Mouse (Mus musculus) spleen, postnatal 4 days (tissue): ENCODE results near the gene Erg28.

ENCODE experiments used
- DNase-seq, 2 experiments: peaks; one replicate each; pipeline ENCODE4 v3.0.0; 2022; ENCODE audit warnings: low spot score in 2 of 2

Erg28 gene

GRCm38 (mm10) chr12:85813599-85813998, 10.8 kb downstream of the Erg28 start:
- no peak for DNase-seq

DNA sequence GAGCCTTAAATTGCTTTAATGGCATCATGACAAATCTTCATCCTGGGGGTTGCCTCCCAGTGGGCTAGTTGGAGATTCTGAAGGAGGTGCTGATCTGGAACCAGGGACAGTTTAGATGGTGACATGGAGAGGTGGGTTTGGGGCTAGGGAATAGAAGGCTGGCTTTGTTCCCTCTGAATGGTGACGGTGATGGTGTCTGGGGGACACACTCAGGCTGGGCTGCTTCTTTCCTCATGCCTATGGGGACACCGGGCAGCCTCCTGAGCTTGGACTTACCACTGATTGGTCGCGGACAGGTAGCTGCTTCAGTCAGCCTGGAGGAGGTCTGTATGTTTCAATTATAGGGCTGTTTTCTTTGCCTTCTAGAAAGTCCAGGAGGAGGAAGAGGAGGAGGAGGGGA, 12.7 kb downstream of the Erg28 start:
- no peak for DNase-seq

- no peak for DNase-seq
These were observed 13.4 kb downstream of the Erg28 start for GRCm38 (mm10) chr12:85810959-85811358.

- DNase-seq, result no peak
These were observed 14.6 kb downstream of the Erg28 start for GRCm38 (mm10) chr12:85809726-85810125.

- no peak for DNase-seq
These were observed 24.3 kb downstream of the Erg28 start for GRCm38 (mm10) chr12:85800031-85800430.

GRCm38 (mm10) chr12:85795551-85795950, 28.8 kb downstream of the Erg28 start:
- DNase-seq, result no peak

- DNase-seq, result no peak
These were observed 30.3 kb downstream of the Erg28 start for GRCm38 (mm10) chr12:85794094-85794493.

DNA sequence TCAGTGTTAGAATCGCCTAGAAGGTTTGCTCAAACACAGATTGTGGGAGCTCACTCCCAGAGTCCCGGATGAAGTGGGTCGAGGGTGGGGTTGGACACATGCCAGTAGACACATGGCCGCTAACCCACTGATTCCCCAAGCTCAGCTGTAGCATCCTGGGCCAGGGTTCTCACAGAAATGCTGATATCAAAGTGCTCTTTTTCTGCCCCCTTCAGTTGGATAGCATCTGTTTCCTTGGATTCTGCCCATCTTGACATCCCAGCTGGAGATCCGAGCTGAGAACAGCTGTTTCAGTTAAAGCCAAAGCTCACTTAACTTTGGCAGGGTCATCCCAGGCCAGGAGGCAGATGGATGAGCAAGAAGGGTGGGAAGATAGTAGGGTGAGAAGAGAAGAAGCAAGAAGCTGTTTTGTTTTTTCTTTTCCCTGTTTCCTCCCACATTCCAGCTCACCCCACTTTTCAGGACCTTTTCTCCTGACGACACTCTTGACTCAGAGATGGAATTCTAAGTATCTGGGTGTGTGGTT, 31.5 kb downstream of the Erg28 start:
- no peak for DNase-seq

DNA sequence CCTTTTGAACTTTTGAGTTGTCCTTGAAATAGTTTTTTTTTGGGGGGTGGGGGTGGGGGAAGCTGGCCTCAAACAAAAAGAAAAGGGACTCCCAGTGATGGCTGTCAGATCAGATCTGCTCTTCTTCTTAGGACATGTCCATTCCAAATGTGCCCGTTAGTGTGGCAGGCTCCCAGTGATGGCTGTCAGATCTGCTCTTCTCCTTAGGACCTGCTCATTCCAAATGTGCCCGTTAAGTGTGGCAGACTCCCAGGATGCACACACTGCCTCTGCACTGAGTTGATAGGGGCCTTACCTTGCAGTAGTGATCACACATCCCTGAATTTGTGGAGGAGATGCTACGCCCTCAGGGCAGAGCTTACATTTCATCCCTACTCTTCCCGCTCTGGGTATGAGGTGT, 32.2 kb downstream of the Erg28 start:
- no peak for DNase-seq

GRCm38 (mm10) chr12:85784916-85785815, 39.2 kb downstream of the Erg28 start:
- DNase-seq, result no peak

- DNase-seq, result no peak
These were observed 42.7 kb downstream of the Erg28 start for GRCm38 (mm10) chr12:85781606-85782005.

DNA sequence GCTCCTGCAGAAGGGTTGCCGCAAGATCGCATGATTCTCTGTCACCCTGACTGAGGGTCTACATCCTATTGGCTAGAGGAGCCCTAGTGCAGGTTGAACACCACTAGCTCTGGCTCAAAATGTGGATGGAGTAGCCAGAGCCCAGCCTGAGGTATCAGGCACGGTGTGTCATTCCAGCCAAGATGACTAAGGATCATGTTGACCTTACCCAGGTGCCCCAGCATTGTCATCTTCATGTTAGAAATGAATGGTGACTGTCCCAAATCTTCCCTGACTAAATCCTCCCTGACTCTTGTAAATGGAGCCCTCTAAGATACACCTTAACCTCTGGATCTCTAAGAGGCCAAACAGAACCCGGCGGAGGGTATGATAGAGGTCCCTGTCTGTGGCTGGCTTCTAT, 44.6 kb downstream of the Erg28 start:
- DNase-seq, result no peak

- DNase-seq, result no peak
These were observed 45.4 kb downstream of the Erg28 start for GRCm38 (mm10) chr12:85778962-85779361.

DNA sequence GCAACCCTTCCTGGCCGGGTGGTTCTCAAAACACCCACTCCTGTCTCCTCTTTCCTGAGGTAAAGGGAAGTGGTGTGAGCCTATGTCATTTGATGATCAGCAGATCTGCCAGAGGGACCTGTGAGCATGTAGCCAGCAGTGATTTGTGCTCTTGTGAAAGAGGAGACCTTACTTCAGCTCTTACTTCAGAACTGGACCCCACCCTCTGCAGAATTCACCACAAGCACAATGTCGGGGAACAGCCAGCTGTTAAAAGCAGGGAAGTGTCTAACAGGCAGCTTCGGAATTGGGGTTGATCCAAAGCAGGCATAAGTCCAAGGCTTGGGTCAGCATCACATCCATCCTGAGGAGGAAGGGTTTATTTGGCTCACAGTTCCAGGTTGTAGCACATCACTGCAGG, 53.0 kb downstream of the Erg28 start:
- no peak for DNase-seq

DNA sequence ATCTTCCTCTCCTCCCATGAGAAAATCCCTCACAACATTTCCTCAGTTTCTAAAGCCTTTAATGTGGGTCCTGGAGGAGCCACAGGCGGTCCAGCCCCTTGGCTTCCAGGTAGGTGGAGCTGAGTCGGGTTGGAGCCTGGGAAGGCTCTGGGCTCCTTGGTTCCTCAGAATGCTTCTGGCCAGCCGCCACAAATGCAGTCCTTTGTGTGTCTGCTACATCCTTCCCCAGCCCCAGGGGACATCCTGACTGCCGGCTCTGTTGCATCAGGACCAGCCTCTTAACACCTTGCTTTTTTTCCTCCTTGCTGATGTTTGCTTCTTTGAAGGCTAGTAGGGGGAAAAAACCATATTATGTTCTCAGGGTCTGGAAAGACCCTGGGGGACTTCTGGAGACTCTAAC, 56.6 kb downstream of the Erg28 start:
- no peak for DNase-seq

GRCm38 (mm10) chr12:85766287-85766686, 58.1 kb downstream of the Erg28 start:
- DNase-seq, result no peak
